Mouse (Mus musculus): Measurements from ENCODE around the gene Rpain. TPM values are rescaled to one million over a fixed set of nuclear protein-coding genes. Genes with fewer than 3 reads are reported as not detected.
A peak's percentile ranks its signal among the peaks of the same experiment; 100 is the strongest.

Gene Rpain
- polyA plus RNA-seq, 1 experiment from 2014 or later = 61.5 TPM

GRCm38 (mm10) chr11:70980751-70981510 is 10.9 kb downstream of the Rpain start:
- Histone ChIP-seq H3K27ac (ENCODE audit: low read length) (no peak overlapping the region), H3K4me1 (ENCODE audit: control insufficient read depth, insufficient read depth, low read length) (peaks cover 11% of the 10 kb centered on the region; the same call in 1 of the 2 replicates), H3K9ac (ENCODE audit: low read depth, low read length) (no peak overlapping the region), H3K36me3 (ENCODE audit: control insufficient read depth, insufficient read depth, low read length) (peaks cover 13% of the 10 kb centered on the region), H3K9me3 (ENCODE audit: control insufficient read depth, low read length) (no peaks in the 10 kb centered on the region), H3K27me3 (replicated peaks; ENCODE audit: control insufficient read depth, insufficient read depth, low read length) (no peaks in the 10 kb centered on the region), H3K4me3 (ENCODE audit: low read length) (peak overlapping the region; percentile 98), H3K4me2 (ENCODE audit: low read depth, low read length) (peak overlapping the region; percentile 57; the same call in 1 of the 2 replicates)
- ATAC-seq = no peak
- 92% methylated on average over 14 of the region's 14 CpGs for WGBS

DNA sequence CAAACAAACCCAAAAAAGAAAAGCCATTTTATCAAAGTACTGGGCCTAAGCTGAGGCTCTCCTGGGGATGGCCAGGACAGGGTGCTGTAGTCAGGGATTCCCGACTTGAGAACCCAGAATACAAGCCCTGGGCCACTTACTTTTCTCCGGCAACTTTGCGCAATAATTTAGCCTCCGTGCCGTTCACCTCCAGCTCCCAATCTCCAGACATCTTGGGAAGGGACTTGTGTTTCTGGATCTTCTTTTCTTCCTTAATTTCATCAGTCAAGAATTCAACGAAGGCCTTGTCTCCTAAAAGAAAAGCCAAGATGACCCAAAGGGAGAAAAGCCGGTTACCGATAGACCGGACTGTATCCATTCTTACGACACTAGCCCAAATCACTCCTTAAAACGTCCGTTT is 12.0 kb downstream of the Rpain start:
- peak overlapping the region; percentile 57 for H3K4me2 ChIP-seq (ENCODE audit: low read depth, low read length)
- no peak overlapping the region for H3K27ac ChIP-seq (ENCODE audit: low read length)
- H3K9ac ChIP-seq (ENCODE audit: low read depth, low read length) = peak overlapping the region; percentile 96
- WGBS = 8% methylated on average over 12 of the region's 12 CpGs
- no peaks in the 10 kb centered on the region for H3K27me3 ChIP-seq (replicated peaks; ENCODE audit: control insufficient read depth, insufficient read depth, low read length)
- H3K4me3 ChIP-seq (ENCODE audit: low read length) = peak overlapping the region; percentile 98
- no peak for ATAC-seq
- peaks cover 9% of the 10 kb centered on the region for H3K36me3 ChIP-seq (ENCODE audit: control insufficient read depth, insufficient read depth, low read length)
- H3K4me1 ChIP-seq (ENCODE audit: control insufficient read depth, insufficient read depth, low read length) = peaks cover 11% of the 10 kb centered on the region; the same call in 1 of the 2 replicates
- no peaks in the 10 kb centered on the region for H3K9me3 ChIP-seq (ENCODE audit: control insufficient read depth, low read length)

GRCm38 (mm10) chr11:70982557-70983228 is 12.7 kb downstream of the Rpain start, which contains the start of gene C1qbp:
Gene C1qbp, minus strand, starts transcription at chr11:70983026.
- Histone ChIP-seq H3K9ac (ENCODE audit: low read depth, low read length) (peak within 1 kb of the TSS; percentile 96), H3K4me1 (ENCODE audit: control insufficient read depth, insufficient read depth, low read length) (peaks cover 11% of the 10 kb centered on the region; the same call in 1 of the 2 replicates), H3K4me3 (ENCODE audit: low read length) (peak within 1 kb of the TSS; percentile 98), H3K9me3 (ENCODE audit: control insufficient read depth, low read length) (no peaks in the 10 kb centered on the region), H3K4me2 (ENCODE audit: low read depth, low read length) (peak within 1 kb of the TSS; percentile 57), H3K27ac (ENCODE audit: low read length) (peak within 1 kb of the TSS; percentile 73), H3K36me3 (ENCODE audit: control insufficient read depth, insufficient read depth, low read length) (peaks cover 6% of the 10 kb centered on the region), H3K27me3 (replicated peaks; ENCODE audit: control insufficient read depth, insufficient read depth, low read length) (no peaks in the 10 kb centered on the region)
- WGBS = under 1% methylated on average over 62 of the region's 64 CpGs
- peak; percentile 97 for ATAC-seq

GRCm38 (mm10) chr11:71001167-71001566 is 31.2 kb downstream of the Rpain start:
- no peaks in the 10 kb centered on the region for H3K9me3 ChIP-seq (ENCODE audit: control insufficient read depth, low read length)
- H3K4me1 ChIP-seq (ENCODE audit: control insufficient read depth, insufficient read depth, low read length) = peaks cover 13% of the 10 kb centered on the region
- H3K36me3 ChIP-seq (ENCODE audit: control insufficient read depth, insufficient read depth, low read length) = 0 out of 2 replicates have a peak, but pooled peaks cover 6% of the 10 kb centered on the region
- H3K4me2 ChIP-seq (ENCODE audit: low read depth, low read length) = no peak overlapping the region
- no peak for ATAC-seq
- no peaks in the 10 kb centered on the region for H3K27me3 ChIP-seq (replicated peaks; ENCODE audit: control insufficient read depth, insufficient read depth, low read length)
- WGBS = 91% methylated on average over 4 of the region's 4 CpGs
- no peak overlapping the region for H3K27ac ChIP-seq (ENCODE audit: low read length)
- H3K4me3 ChIP-seq (ENCODE audit: low read length) = no peak overlapping the region
- no peak overlapping the region for H3K9ac ChIP-seq (ENCODE audit: low read depth, low read length)

GRCm38 (mm10) chr11:71003611-71004315 is 33.8 kb downstream of the Rpain start:
- H3K4me2 ChIP-seq (ENCODE audit: low read depth, low read length) = peak overlapping the region; percentile 59
- peak overlapping the region; percentile 81 for H3K9ac ChIP-seq (ENCODE audit: low read depth, low read length)
- peaks cover 13% of the 10 kb centered on the region for H3K4me1 ChIP-seq (ENCODE audit: control insufficient read depth, insufficient read depth, low read length)
- H3K36me3 ChIP-seq (ENCODE audit: control insufficient read depth, insufficient read depth, low read length) = 0 out of 2 replicates have a peak, but pooled peaks cover 6% of the 10 kb centered on the region
- no peaks in the 10 kb centered on the region for H3K9me3 ChIP-seq (ENCODE audit: control insufficient read depth, low read length)
- peak; percentile 88 for ATAC-seq
- peak overlapping the region; percentile 87 for H3K27ac ChIP-seq (ENCODE audit: low read length)
- WGBS = under 1% methylated on average over 49 of the region's 49 CpGs
- peak overlapping the region; percentile 96 for H3K4me3 ChIP-seq (ENCODE audit: low read length)
- no peaks in the 10 kb centered on the region for H3K27me3 ChIP-seq (replicated peaks; ENCODE audit: control insufficient read depth, insufficient read depth, low read length)

DNA sequence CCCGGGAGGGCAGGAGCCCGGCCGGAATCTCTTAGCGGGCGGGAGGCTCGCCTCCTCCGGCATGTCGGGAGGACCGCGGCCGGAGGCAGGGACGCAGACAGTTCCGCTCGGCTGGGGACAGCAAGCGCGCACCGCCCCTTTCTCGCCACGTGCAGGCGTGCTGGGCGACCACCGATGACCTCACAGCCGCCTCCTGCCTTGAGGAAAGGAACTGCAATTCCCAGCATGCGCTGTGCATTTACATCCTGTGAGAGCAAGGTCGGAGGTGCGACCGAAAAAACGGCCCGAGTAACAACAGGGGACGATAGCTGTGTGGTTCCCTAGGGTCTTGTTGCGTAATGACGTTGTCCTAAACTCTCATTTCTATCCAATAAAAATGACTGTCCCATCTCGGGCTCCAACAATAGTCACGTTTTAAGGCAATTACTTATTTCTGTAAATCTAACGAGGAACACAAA is 34.3 kb downstream of the Rpain start, which contains the start of gene Dhx33:
Dhx33 (minus strand) TSS at position 122 of the 458 bp plus-strand sequence.
- H3K4me2 ChIP-seq (ENCODE audit: low read depth, low read length) = peak within 1 kb of the TSS; percentile 59
- peak within 1 kb of the TSS; percentile 87 for H3K27ac ChIP-seq (ENCODE audit: low read length)
- peak; percentile 98 for ATAC-seq
- H3K4me1 ChIP-seq (ENCODE audit: control insufficient read depth, insufficient read depth, low read length) = peaks cover 13% of the 10 kb centered on the region
- H3K27me3 ChIP-seq (replicated peaks; ENCODE audit: control insufficient read depth, insufficient read depth, low read length) = no peaks in the 10 kb centered on the region
- under 1% methylated on average over 33 of the region's 35 CpGs for WGBS
- peak within 1 kb of the TSS; percentile 96 for H3K4me3 ChIP-seq (ENCODE audit: low read length)
- 0 out of 2 replicates have a peak, but pooled peaks cover 2% of the 10 kb centered on the region for H3K36me3 ChIP-seq (ENCODE audit: control insufficient read depth, insufficient read depth, low read length)
- no peaks in the 10 kb centered on the region for H3K9me3 ChIP-seq (ENCODE audit: control insufficient read depth, low read length)
- peak within 1 kb of the TSS; percentile 81 for H3K9ac ChIP-seq (ENCODE audit: low read depth, low read length)

- WGBS = 58% methylated on average over 5 of the region's 5 CpGs
- no peak overlapping the region for H3K27ac ChIP-seq (ENCODE audit: low read length)
Measured at GRCm38 (mm10) chr11:71005046-71005445, 35.0 kb downstream of the Rpain start.

GRCm38 (mm10) chr11:71007026-71007425 is 37.0 kb downstream of the Rpain start:
- Histone ChIP-seq H3K36me3 (ENCODE audit: control insufficient read depth, insufficient read depth, low read length) (peaks cover 8% of the 10 kb centered on the region; the same call in 1 of the 2 replicates), H3K9me3 (ENCODE audit: control insufficient read depth, low read length) (no peaks in the 10 kb centered on the region), H3K4me3 (ENCODE audit: low read length) (no peak overlapping the region), H3K27me3 (replicated peaks; ENCODE audit: control insufficient read depth, insufficient read depth, low read length) (no peaks in the 10 kb centered on the region), H3K4me1 (ENCODE audit: control insufficient read depth, insufficient read depth, low read length) (peaks cover 13% of the 10 kb centered on the region), H3K9ac (ENCODE audit: low read depth, low read length) (no peak overlapping the region), H3K27ac (ENCODE audit: low read length) (no peak overlapping the region), H3K4me2 (ENCODE audit: low read depth, low read length) (no peak overlapping the region)
- 93% methylated on average over 6 of the region's 6 CpGs for WGBS
- no peak for ATAC-seq

More at GRCm38 (mm10) chr11:71005046-71005445, 35.0 kb downstream of the Rpain start:
- H3K27me3 ChIP-seq (replicated peaks; ENCODE audit: control insufficient read depth, insufficient read depth, low read length) = no peaks in the 10 kb centered on the region
- H3K4me3 ChIP-seq (ENCODE audit: low read length) = no peak overlapping the region
- peak overlapping the region; percentile 22 for H3K4me2 ChIP-seq (ENCODE audit: low read depth, low read length)
- peaks cover 13% of the 10 kb centered on the region for H3K4me1 ChIP-seq (ENCODE audit: control insufficient read depth, insufficient read depth, low read length)
- H3K9me3 ChIP-seq (ENCODE audit: control insufficient read depth, low read length) = no peaks in the 10 kb centered on the region
- peaks cover 5% of the 10 kb centered on the region; the same call in 1 of the 2 replicates for H3K36me3 ChIP-seq (ENCODE audit: control insufficient read depth, insufficient read depth, low read length)
- no peak overlapping the region for H3K9ac ChIP-seq (ENCODE audit: low read depth, low read length)
- ATAC-seq = no peak
